Mouse (Mus musculus) brain, adult 2 months (tissue): ENCODE measurements around the gene Hist3h2ba.

ENCODE experiments used
- DNase-seq: peaks from one replicate; pipeline ENCODE4 v3.0.0; 2011; ENCODE audit warnings: low read depth, low spot score

The Hist3h2ba gene

DNA sequence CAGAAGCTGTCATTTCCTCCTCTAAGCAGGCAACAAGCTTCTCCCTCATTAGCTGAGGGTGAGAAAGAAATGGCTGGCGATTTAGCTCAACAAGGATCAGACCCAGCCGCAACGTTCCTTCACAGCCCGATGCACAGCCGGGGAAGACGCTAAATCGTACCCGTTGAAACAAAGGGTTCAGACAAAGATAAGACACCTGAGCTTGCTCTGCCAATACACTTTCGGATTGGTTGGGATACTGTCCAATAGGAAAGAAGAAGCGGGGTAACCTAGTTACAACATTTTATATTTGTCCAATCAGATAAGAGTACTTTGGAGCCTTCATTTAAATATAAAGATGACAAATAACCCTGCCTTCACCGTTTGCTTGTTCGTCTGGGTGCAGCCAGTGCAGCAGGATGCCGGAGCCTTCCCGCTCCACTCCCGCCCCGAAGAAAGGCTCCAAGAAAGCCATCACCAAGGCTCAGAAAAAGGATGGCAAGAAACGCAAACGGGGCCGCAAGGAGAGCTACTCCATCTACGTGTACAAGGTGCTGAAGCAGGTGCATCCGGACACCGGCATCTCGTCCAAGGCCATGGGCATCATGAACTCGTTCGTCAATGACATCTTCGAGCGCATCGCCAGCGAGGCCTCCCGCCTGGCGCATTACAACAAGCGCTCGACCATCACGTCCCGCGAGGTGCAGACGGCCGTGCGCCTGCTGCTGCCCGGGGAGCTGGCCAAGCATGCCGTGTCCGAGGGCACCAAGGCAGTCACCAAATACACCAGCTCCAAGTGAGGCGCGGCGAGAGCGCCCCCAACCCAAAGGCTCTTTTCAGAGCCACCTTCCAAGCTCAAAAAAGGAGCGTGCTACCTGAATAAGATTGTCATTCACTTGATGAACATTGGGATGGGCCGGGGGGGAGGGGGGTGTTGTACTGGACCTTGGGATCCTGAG is at the start of gene Hist3h2ba:
Gene Hist3h2ba (plus strand): TSS at position 379 of the 938 bp plus-strand sequence.
- DNase-seq = peak; percentile 99

DNA sequence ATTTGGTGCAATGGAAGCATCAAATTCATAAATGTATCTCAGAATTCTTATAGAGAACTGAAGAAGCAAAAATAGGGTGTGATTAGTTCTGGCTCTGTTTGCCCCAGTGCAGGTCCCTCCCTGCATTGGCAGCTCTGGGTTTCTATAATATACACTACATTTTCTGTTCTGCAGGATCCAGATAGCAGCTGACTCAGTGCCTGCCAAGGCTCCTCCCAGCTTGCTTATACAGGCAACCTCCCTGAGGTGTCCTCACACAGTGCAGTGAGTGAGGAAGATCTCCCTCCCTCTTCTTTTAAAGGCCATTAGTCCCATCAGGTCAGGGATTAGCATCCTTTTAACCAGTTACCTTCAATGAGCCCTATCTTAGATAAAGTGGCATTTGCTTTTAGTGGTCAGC is 47.6 kb upstream of the Hist3h2ba start:
- DNase-seq = peak; percentile 15

DNA sequence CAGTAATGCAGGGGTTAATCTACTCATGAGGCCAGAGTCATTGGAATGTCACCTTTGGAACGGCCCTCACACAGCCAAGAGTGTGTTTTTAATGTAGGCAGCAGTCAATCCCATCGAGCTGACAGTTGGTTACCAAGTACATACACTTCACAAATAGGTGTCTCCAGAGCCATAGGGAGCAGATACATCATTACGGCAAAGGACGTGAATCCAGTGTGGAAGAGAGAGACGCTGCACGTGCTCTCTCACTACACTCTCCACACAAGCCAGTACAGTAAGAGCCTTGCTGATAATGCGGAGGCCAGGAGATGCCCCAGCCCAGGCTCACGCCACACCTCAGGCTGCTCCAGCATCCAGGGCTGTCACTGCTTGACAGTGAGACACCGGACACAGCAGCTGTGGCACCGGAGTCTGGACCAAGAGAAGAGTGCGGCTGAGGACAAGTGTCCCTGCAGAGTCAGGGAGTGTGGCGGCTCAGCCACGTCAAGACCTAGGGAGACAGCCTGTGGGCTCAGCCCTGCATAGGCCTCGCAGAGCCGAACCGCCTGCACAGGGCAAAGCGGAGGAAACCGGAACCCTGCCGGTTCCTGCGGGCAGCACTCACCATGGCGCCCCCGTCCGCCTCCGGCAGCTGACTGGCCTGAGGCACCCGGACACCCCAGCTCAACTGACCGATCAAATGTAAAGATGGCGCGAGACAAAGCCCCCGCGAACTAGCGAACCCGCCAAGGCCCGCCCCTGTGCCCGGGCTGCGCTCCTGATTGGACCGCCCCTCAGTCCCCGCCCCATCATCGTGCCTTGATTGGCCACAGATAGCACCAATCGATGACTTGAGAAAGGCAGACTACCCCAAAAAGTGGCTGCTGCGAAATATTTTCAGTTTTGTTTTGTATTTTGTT is 45.0 kb upstream of the Hist3h2ba start, which contains the start of gene Zfp39:
Gene Zfp39 (minus strand): TSS at position 715 of the 899 bp plus-strand sequence.
- peak; percentile 97 for DNase-seq

DNA sequence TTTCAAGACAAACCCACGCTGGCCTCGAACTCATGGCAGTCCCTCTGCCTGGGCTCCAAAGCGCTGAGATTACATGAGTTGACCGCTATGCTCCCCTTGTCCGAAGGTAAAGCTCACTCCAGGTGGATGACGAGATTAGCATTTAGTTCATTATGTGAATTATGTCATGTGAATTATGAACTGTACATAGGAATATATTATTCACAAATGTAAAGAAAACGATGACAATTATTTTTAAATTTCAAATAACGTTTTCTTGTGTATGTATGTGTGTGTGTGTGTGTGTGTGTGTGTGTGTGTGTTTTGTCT is 44.4 kb upstream of the Hist3h2ba start:
- DNase-seq = no peak

DNA sequence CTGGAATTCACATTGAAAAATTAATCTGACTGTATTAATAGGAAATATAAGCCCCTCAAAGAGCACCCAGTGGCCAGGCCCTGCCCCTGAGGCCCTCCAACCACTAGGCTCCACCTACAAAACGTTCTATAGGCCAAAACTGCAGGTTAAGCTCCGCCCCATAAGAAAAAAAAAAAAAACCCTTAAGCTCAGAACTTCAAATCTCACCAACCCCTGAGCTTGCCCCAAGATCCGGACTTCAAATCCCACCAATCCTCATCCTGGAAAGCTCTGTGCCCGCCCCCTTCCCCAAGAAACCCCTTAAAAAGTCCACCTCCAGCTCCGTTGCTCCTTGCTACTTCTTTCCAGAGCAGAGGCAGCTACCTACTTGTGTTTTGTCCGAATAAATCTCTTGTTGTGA is 43.9 kb upstream of the Hist3h2ba start:
- DNase-seq = peak; percentile 69

DNA sequence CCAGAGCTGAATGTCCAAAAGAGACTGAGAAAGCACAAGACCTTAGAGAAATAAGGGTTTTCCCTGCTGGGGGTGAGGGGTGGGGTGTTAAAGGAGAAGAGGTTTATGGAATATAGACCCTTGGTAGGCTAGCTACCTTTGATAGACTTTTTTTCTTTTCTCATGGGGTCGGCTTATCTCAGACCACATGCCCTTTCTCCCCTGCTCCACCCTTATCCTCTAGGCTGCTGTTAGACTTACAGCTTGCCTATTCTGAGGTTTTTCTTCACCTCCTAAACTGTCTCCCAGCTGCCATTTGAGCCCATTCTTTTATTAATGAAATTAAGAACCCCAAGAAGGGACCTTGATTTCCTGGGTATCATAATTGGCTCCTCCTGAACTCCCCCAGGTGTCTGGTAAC is 34.9 kb upstream of the Hist3h2ba start:
- no peak for DNase-seq

DNA sequence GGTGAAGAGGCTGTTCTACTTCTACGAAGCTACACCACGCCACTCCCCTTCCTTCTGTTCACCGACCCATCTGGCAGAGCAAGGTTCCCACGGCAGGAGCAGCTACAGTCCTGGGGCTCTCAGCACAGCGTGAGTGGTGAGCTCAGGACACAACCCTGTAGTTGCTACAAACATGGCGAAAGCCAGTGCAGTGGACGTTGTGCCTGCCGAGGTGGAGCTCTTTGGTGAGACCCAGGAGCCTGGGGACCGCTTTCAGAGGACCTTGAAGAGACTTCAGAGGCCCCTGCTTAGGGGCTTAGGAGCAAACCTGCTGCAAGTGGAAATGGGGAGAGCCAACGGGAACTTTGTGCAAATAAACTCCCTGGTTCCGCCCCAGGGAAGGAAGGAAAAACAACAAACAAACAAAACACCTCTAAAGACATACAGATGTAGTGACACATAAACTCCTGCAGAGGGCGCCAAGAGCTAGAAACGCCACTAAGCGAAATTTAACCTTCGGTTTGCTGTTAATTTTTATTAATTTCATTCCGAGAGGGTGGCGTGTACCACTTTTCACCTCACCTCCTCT is 34.2 kb upstream of the Hist3h2ba start:
- peak; percentile 58 for DNase-seq

DNA sequence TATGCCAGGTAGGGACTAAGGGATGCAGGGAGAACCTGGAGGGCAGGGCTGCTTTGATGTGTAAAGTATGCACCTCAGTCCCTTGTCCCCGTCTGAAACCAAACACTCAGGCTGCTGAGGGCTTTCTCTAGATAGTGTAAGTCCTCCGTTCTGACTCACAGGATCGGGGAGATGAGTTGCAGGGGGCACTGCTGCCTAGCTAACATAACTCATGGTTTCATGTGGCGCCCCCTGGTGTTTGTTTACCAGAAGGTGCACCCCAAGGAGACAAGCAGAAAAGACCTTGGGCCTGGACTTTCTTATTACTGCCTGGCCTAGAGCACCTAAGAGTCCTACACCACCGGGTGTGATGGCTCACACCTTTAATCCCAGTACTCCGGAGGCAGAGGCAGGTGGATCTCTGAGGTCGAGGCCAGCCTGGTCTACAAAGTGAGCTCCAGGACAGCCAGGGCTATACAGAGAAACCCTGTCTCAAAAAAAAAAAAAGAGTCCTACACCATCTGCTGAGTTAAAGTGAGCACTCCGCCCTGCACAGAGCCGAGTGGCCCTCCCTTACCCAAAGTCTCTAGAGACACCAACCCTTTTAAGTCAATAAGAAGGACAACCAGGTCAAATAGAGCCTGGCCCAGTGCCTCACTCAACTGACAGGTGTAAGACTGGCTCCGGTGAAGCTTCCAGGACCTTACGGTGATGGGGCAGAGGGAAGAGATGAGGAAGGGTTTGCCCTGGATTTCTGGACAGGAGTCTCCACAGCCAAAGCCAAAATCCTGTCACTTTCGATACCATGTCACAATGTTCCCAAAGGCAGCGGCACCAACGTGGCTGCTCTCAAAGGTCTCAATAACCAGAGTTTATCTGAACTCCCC is 31.6 kb upstream of the Hist3h2ba start:
- DNase-seq = peak; percentile 70

DNA sequence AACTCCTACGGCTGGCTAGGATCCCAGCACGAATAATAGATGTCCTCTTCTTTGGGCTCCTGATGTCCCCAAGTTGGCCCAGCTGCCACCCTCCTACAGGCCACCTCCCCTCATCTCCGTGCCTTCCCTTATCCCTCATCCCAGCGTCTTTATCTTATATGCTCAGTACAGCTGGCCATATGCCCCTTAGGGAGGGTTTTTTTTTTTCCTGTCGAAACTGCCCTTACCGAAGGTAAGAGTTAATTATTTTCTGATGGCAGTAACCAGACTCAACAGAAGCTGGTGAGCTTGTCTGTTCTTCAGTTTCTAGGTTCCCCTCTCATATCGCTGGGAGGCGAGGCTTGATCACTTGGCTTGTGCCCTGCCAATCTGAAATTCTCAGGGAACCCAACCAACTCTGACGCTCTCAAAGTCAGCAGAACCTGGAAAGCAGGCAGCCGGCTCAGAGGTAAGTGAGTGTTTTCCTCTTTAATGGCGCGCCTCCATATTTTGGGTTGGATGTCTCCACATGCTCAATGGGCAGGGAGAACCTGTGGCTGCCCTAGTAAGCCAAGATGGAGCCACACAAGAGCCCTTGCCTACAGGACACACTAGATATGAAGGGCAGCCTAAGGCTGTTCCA is 30.9 kb upstream of the Hist3h2ba start, which contains the start of gene Btnl10:
Gene Btnl10 (plus strand): TSS at position 164 of the 622 bp plus-strand sequence.
- no peak for DNase-seq

DNA sequence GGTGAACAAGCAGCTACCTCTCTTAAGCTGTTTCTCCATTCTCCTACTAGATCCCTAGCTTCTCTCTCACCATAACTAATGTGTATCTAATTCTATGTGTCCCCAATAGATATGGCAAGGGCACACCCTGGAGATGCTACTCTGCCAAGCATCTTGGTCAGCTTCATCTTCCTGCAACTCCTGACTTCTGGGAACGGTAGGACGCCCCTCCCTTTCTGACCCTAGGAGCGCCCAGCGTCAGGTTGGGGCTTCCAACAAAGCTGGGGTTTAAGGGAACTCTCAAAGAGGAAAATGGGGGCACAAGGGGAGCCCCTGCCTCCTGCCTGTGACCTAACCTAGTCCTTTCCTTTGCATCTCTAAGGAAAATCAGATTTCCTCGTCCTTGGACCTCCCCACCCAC is 30.0 kb upstream of the Hist3h2ba start:
- no peak for DNase-seq

DNA sequence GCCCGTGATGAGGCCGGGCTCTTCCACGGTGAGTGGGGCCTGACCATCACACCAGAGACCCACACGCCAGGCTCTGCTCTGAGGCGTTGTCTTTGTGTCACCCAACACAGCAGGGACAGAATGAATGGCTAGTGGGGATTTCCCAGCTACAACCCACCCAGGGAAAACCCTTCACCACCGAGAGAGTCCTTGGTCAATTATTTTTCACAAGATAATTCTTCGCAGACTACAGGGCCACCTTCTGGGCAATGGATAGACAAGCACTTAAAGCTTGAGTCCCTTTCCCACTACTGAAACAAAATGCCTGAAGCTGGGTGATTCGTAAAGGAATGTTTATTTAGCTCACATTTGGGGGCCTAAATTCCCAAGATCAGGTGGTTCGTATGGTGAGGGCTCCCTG is 26.3 kb upstream of the Hist3h2ba start:
- DNase-seq = no peak

DNA sequence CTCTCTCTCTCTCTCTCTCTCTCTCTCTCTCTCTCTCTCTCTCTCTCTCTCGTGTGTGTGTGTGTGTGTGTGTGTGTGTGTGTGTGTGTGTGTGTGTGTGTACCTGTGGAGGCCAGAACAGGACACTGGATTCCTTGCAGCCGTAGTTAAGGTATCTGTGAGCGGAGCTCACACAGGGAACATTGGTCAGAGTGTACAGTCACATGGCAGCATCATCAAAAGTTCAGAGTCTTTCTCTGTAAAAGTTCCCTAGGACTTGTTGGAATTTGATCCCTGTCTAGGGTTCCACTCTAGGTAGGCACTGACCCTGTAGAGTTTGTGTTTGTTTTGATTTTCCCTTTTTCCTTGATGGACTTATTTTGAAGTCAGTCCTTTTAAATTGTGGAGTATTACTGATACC is 22.1 kb upstream of the Hist3h2ba start:
- DNase-seq = no peak

DNA sequence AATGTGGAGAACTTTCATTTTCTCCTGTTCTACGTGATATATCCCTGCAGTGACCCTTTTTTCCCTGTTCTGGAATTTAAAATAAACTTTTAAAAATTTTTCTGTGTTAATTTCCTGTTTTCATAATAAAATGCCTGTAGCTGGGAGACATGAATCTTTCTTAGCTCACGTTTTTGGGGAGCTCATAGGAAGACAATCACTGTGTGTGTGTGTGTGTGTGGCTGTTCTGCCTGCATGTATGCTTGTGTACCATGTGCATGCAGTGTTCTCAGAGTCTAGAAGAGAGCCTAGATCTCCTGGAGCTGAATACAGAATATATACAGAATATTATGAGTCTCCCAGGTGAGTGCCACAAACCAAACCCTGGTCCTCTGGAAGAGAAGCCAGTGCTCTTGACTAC is 21.7 kb upstream of the Hist3h2ba start:
- DNase-seq = no peak

DNA sequence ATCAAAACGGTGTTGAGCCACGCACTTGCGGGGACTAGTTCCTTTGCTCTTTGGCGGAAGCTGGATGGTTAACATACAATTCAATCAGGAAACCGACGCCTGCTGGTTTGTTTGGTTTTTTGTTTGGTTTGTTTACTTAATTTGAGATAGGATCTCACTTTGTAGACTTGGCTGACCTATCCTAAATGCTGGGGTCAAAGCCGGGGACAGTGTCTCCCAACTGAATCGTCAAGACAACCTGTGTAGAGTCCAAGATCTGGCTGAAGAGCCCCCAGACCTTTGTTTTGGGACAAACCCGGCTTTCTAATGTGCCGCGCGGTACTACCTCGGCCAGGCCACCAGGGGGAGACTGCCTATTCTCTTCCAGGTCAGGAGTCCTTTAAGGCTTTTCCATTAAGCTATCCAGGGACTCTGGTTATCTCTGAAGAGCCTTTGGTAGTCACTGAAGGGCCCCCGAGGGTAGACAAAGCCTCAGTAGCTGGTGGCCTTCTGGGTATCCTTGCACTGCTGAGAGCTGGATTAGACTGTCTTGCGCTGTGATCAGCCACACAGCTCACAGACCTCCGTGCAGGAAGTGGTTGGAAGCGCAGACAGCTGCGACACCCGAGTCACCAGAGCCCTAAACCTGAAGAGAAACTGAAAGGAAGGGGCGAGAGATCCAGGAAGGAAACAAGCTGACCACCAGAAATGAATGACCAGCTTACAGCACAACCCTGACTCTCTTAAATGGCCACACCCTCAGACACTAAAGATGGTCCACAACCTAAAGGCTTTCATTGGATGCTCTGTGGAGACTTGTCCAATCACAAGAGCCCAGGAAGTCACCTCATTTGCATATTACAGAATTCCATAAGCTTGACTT is 20.7 kb upstream of the Hist3h2ba start:
- peak; percentile 76 for DNase-seq

DNA sequence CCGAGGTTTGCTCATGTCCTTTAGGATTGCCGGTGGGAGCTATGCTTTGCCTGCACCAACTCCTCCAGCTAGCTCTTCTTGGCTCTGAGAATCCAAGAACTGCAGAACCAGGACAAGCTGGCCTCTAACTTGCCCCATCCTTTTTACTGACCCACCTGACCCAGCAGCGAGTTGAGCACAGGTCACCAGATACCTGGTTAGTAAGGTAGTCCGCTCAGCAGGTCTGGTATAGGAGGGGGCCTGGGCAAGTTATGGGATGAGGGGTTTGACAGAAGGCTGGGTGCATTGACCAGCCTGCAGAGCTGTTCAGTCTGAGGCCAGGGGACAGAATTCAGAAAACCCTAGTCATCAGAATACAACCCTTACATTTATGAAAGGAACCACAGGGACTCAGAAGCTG is 19.7 kb upstream of the Hist3h2ba start:
- DNase-seq = no peak

DNA sequence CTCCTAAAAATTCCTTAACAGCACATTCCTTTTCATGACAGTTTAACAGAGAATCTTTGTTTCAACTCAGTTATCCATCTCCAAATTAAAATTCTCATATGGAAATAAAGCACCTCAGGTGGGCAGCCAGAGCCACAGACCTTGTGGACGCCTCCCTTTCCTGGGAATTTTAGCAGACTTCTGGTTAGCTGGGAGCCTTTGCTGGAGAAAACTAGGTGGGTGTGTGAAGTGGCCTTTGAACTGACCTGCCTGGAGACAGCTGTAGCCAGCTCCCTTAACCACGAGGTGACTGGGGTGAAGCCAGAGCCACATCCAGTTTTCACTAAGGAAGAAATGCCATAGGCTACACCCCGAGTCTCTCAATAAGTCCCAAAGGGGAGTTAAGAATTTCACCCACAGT is 19.1 kb upstream of the Hist3h2ba start:
- DNase-seq = no peak

DNA sequence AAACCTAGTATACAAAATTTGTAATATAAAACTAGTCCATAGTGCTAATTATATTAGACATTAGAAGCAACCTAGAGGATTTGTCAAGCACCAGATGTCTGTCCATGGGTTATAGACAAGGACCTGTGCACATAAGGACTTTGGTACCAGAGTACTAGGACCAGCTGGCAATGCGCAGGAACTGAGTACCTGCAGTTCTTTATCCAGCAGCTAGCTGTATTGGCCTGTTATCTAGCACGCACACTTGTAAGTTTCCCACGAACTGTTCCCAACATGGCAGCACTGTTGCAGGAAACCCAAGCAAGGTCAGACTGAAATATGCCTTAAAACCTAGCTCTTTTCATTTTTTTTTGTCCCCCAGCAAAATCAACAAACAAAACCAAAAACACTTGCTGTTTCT is 18.5 kb upstream of the Hist3h2ba start:
- no peak for DNase-seq

DNA sequence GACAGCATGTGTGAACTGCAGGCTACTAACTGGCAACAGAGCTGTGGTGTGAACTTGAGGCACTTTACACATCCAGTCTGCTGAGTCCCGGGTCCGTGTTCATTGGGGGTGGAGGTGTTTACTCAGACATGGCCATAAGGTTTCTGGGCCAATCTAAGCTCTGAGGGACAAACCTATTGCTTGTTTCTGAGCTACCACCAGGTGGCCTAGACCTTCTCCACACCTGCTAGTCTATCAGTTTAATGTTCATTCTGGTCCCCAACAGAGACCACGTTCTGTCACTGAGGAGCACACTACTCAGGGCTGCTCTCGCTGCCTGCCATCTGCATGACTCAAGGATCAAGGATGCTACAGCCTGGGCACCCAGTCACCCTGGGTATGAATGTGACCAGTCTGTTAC is 17.1 kb upstream of the Hist3h2ba start:
- peak; percentile 46 for DNase-seq

DNA sequence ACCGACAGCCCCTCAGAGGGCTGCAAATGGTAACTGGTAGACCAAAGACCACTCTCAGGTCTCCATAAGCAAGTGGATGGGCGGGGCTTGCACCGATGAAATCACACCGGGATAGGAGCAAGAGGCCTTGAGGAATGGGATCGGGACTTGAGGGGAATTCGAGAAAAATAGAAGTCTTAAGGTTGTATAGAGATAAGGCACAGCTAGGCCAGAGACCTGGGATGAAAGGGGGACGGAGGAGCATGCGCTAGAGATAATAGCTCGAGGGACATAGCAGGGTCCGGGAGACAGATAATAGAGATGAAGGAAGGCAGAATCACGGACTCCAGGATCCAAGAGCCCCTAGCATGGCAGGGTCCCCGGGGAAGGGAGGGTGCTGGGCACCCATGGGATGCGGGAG is 10.8 kb upstream of the Hist3h2ba start:
- no peak for DNase-seq
